Mouse (Mus musculus) ES-E14 (cell line): ENCODE measurements at regions not wholly inside any gene's neighbourhood (a gene's known extent, or its start where the extent isn't known, plus 50 kb on each side); places are given as distances from the start of the nearest gene placed in this dataset.

Experiments used
- DNase-seq: peaks from one replicate; pipeline ENCODE4 v3.0.0-alpha.2; 2013; ENCODE audit warnings: low read depth, low spot score
- H3K27ac ChIP-seq: 2 replicates; pipeline ENCODE4 v1.5.1; 2012; ENCODE audit warnings: low read depth, mild to moderate bottlenecking, low read length, moderate library complexity, mixed read lengths; ENCODE audit not compliant: poor library complexity, insufficient read depth, severe bottlenecking
- H3K36me3 ChIP-seq: 2 replicates; pipeline ENCODE4 v1.6.1; 2012; ENCODE audit warnings: mild to moderate bottlenecking, low read length, moderate library complexity, mixed read lengths; ENCODE audit not compliant: control insufficient read depth, poor library complexity, insufficient read depth, severe bottlenecking
- H3K4me1 ChIP-seq, 2 experiments: fragments of 150-350 bp in 1 of 2; sonication (generic) in 1 of 2; 2 replicates each; pipeline ENCODE4 v1.6.1; 2012; ENCODE audit warnings: low read length in 2 of 2, mild to moderate bottlenecking in 1 of 2, mixed read lengths in 1 of 2; ENCODE audit not compliant: control insufficient read depth in 2 of 2, insufficient read depth in 2 of 2, poor library complexity in 1 of 2
- H3K4me3 ChIP-seq, 2 experiments: fragments of 150-350 bp in 1 of 2; sonication (generic) in 1 of 2; 2 replicates each; pipeline ENCODE4 v1.5.1; 2012; ENCODE audit warnings: low read length in 2 of 2, low read depth in 1 of 2, mild to moderate bottlenecking in 1 of 2, mixed read lengths in 1 of 2; ENCODE audit not compliant: insufficient read depth in 1 of 2, poor library complexity in 1 of 2, severe bottlenecking in 1 of 2
- H3K9ac ChIP-seq: 2 replicates; pipeline ENCODE4 v1.6.1; 2012; ENCODE audit warnings: low read depth, mild to moderate bottlenecking, low read length, mixed read lengths; ENCODE audit not compliant: poor library complexity, insufficient read depth, severe bottlenecking
- H3K9me3 ChIP-seq: fragments of 150-350 bp; sonication (generic); 2 replicates; pipeline ENCODE4 v1.6.1; 2012; ENCODE audit warnings: low read depth, mild to moderate bottlenecking, low read length; ENCODE audit not compliant: control insufficient read depth, insufficient read depth
- CHD2 ChIP-seq: IDR thresholded peaks from 2 replicates; pipeline ENCODE4 v1.6.1; 2014; ENCODE audit warnings: mild to moderate bottlenecking, low read depth, low read length, inconsistent platforms
- HCFC1 ChIP-seq: IDR thresholded peaks from 2 replicates; pipeline ENCODE4 v1.6.1; 2012; ENCODE audit warnings: low read length, inconsistent platforms, borderline replicate concordance; ENCODE audit not compliant: insufficient read depth
- MAFK ChIP-seq: IDR thresholded peaks from 2 replicates; pipeline ENCODE4 v1.6.1; 2014; ENCODE audit warnings: mild to moderate bottlenecking, low read depth, low read length, inconsistent platforms; ENCODE audit not compliant: insufficient read depth
- ZC3H11A ChIP-seq: IDR thresholded peaks from 2 replicates; pipeline ENCODE4 v1.6.1; 2012; ENCODE audit warnings: low read depth, mild to moderate bottlenecking, inconsistent platforms, low read length, borderline replicate concordance
- ZNF384 ChIP-seq: IDR thresholded peaks from 2 replicates; pipeline ENCODE4 v1.6.1; 2012; ENCODE audit warnings: low read depth, low read length, inconsistent platforms
- in situ Hi-C, 2 experiments: fragments of 600-800 bp; cut with MboI; formaldehyde crosslinking; loops; one replicate each; pipeline ENCODE4 v1.15.1; 2025; ENCODE audit warnings: low sequenced_read_pairs in 2 of 2, inconsistent platforms in 1 of 2; ENCODE audit not compliant: unreplicated experiment in 2 of 2

DNA sequence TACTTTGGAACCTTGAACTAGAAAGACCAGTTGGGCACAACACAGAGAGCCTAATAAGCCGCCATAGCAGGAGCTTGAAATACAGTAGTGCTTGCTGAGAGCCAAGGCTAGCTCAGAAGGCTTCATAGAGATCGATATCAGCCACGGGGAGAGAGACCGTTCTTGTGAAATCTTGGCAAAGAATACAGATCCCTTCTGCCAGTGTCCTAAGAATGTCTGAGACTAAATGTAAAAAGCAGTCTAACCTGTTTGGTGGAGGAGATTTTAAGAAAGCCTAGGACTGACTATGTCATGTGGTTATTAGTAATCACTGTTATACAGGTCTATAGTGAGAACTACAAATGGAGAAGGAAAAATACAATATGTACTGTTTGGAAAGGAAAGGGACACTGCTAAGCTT is 59.1 kb upstream of the Klf3 start:
- in situ Hi-C loops: no loop called here
- Histone ChIP-seq H3K27ac (no peak overlapping the region), H3K9ac (no peak overlapping the region), H3K36me3 (no peaks in the 10 kb centered on the region), H3K9me3 (no peaks in the 10 kb centered on the region), H3K4me3 (no peak overlapping the region), H3K4me1 (peaks cover 5 to 6% of the 10 kb centered on the region in 2 experiments; a peak in 3 of 4 replicates)
- no peak for DNase-seq
- TF ChIP-seq HCFC1 (no peak), MAFK (no peak), ZC3H11A (no peak), CHD2 (no peak), ZNF384 (no peak)

GRCm38 (mm10) chr5:64744455-64744854 is 58.7 kb upstream of the Klf3 start:
- DNase-seq: no peak

DNA sequence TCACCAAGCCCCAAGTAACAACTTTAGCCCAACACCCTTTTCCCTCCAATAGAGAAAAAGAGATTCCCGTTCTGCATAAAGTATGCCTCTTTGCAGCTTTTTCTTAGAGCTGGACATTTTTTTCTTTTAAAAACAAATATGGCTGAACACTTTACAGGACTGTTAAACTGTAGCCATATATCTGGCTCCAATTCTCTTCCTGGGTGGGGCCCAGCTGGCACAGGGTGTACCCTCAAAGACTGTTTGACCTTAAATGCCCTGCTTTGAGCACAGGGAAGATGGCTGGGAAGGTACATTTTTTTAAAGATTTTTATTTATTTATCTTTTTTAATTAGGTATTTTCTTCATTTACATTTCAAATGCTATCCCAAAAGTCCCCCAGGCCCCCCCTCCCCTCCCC is 55.7 kb upstream of the Klf3 start:
- no peaks in the 10 kb centered on the region for H3K36me3 ChIP-seq
- H3K9me3 ChIP-seq: no peaks in the 10 kb centered on the region
- no peak overlapping the region for H3K27ac ChIP-seq
- in situ Hi-C loops: no loop called here
- H3K9ac ChIP-seq: no peak overlapping the region
- TF ChIP-seq ZNF384: no peak
- TF ChIP-seq ZC3H11A: no peak
- no peak for TF ChIP-seq HCFC1
- no peak for TF ChIP-seq MAFK
- no peak for TF ChIP-seq CHD2
- H3K4me3 ChIP-seq: no peak overlapping the region
- DNase-seq: no peak
- peaks cover 4 to 8% of the 10 kb centered on the region in 2 experiments; a peak in 2 of 4 replicates for H3K4me1 ChIP-seq

More at GRCm38 (mm10) chr5:64744455-64744854, 58.7 kb upstream of the Klf3 start:
- Histone ChIP-seq H3K4me1 (peaks cover 4% of the 10 kb centered on the region in 2 experiments; a peak in 2 of 4 replicates), H3K4me3 (no peak overlapping the region), H3K27ac (no peak overlapping the region), H3K36me3 (no peaks in the 10 kb centered on the region), H3K9me3 (no peaks in the 10 kb centered on the region), H3K9ac (no peak overlapping the region)
- in situ Hi-C loops: no loop called here
- TF ChIP-seq HCFC1 (no peak), MAFK (no peak), ZC3H11A (no peak), CHD2 (no peak), ZNF384 (no peak)

DNA sequence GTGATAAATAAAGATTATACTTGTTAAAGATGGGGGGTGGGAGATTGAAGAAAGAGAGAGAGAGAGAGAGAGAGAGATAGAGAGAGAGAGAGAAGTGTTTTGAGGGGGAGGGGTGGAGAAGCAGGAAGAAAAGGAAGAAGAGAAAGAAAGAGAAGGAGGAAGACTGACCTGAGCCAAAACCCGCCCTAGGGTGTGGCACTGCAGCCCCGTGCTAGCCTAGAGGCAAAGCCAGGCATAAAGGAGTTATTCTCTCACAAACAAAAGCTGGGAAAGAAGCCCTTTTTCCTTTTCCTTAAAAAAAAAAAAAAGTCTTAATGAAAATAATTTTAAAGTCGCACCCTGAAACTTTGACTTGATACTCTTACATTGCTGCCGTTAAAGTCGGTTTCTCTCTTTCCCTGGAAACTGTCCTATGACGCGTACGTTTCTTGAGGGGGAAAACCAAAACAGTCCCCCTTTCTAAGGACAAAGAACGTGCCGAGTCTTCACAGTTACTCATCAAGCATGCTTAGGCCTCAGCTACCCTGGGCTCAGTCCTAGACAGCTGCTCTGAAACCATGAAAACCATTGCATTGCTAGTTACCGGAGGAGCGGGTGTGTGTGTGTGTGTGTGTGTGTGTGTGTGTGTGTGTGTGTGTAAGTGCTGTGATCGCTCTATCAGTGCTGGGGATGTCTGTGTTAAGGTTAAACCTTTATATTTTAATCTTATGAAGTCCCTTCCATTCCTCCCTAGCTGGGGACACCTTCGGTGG is 53.6 kb upstream of the Klf3 start:
- Histone ChIP-seq H3K4me3 (no peak overlapping the region), H3K4me1 (peaks cover 4 to 8% of the 10 kb centered on the region in 2 experiments; a peak in 2 of 4 replicates), H3K9ac (no peak overlapping the region), H3K27ac (no peak overlapping the region), H3K36me3 (no peaks in the 10 kb centered on the region), H3K9me3 (no peaks in the 10 kb centered on the region)
- TF ChIP-seq ZC3H11A (no peak), HCFC1 (no peak)
- DNase-seq: no peak
- in situ Hi-C loops: no loop called here

DNA sequence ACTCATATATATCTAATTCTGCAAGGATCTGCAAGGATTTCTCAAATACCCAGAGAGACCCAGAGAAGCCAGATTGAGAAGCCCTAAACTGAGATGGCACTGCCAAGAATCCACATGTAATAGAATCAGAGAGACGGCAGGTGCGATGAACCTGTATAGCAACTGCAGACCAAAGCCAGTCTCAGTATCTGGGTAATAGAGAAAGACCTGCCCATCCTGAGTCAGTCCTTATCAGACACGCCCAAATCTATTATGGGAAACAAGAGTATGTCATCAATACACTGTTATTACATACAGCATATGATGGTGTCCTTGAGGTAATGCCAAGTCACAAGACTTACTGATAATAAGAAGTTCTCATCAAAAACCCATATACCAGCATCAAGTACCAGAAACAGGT is 52.8 kb upstream of the Klf3 start:
- Histone ChIP-seq H3K36me3 (no peaks in the 10 kb centered on the region), H3K9ac (no peak overlapping the region), H3K9me3 (no peaks in the 10 kb centered on the region), H3K27ac (no peak overlapping the region), H3K4me1 (peaks cover 4 to 8% of the 10 kb centered on the region in 2 experiments; a peak in 2 of 4 replicates), H3K4me3 (no peak overlapping the region)
- in situ Hi-C loops: no loop called here
- no peak for DNase-seq
- TF ChIP-seq HCFC1 (no peak), ZNF384 (no peak), ZC3H11A (no peak)
